Mouse (Mus musculus): ENCODE results near the gene Sept11.

Sept11 gene

DNA sequence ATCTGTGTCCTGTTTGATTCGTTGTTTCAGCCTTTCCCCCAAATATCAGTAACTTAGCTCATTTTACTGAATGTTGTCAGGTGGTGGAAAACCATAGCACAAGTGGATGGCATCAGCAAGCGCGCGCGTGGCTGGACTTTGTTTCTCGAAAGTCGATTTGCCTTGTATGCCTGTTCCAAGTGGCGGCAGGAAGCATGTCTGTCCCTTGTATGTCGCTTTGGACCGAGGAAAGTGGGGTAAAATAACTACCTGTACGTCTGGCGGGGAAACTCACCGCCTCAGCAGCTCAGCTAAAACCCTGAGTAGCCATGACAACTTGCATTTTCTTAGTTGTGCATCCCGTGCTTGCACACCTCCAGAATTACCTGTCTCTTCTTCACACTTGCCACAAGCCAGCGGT, 78.2 kb downstream of the Sept11 start:
- no peak for DNase-seq (ENCODE audit: low spot score)

DNA sequence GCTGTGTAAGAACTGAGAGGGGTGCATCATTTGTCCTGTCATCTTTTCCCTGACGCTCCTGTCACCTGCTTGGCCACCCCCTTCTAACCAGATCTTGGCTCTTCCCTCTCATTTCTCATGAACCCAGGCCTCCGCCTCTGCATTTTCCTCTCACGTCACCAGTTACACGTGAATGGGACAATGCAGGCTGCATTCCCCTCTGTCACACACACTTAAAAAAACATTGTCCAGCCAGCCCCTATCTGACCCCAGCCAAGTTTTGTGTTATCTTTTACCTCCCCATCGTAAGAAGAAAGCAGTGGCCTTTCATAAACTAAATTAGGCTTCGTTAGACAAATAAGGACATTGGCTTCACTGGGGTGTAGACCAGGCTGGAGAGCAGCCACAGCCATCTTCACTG, 79.3 kb downstream of the Sept11 start:
- no peak for DNase-seq (ENCODE audit: low spot score)

GRCm38 (mm10) chr5:93174675-93175074, 81.4 kb downstream of the Sept11 start:
- DNase-seq (ENCODE audit: low spot score), result no peak

GRCm38 (mm10) chr5:93178616-93179015, 85.4 kb downstream of the Sept11 start:
- no peak for DNase-seq (ENCODE audit: low spot score)

DNA sequence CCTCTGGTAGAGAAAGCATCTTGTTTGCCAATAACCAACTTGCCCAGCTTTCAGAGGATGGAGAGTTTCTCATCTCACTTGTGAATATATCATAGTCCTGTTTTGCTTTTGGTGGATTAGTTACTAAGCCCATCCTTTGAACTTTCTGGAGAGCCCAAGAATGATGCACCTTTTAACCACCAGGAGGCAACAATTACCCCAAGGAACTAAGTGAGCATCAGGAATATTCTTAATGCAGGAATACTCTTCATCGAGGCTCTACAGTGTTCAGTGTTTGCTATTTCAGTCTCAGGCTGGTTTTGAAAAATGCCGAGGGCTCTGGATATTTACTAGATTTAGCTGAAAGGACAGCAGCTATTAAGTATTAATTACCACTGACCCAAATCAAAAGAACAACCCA, 87.0 kb downstream of the Sept11 start:
- no peak for DNase-seq (ENCODE audit: low spot score)

DNA sequence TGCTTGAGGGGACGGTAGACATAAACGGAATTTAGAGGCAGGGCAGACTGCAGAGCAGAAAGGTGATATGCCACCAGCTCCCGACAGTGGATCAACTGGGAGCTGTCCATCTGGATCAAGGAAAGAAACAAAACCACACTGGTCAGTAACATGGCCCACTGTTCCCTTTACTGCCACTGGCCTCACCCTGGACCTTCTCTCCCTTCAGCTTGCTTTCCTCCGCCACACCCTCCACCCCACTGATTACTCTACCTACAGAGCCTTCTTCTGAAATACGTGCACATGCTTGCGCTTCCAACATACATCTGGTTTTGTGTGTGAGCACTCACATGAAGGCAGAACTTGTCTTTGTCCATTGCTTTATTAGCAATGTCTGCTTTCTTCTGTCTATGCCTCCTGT, 90.1 kb downstream of the Sept11 start:
- no peak for DNase-seq (ENCODE audit: low spot score)

DNA sequence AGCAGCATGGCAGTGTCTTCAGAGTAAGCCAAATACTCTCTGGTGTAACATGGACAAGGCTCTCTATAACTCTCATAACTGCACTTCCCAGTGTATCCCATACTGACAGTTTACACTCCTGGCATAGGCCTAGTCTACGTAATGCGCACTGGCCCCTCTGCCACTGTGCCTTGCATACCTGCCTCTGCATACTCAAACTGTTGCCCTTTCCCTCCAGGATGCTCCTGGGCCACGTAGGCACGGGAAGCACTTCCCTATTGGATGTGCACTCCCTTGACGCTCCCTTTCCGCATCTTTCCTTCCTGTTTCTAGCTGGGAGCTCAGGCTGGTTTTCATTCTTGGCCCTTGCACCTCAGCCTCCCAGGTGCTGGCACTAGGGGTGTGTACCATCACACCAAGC, 91.3 kb downstream of the Sept11 start:
- no peak for DNase-seq (ENCODE audit: low spot score)

GRCm38 (mm10) chr5:93189607-93190006, 96.4 kb downstream of the Sept11 start:
- DNase-seq (ENCODE audit: low spot score), result no peak

DNA sequence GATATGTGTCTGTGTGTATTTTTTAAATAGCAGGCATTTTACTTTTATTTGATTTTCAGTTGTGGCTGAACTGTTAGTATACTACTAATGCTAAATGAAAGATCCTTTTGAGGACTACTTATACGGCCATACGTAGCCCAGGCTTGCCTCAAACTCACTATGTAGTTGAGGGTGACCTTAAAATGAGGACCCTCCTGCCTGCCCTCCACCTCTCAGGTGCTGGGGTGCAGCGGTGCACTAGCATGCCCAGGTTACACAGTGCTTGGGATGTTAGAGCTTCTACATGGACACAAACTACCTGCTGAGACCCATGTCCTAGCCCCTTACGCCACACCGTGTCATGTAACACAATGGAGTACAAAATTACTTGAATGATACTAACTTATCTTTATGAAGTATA, 97.2 kb downstream of the Sept11 start:
- DNase-seq (ENCODE audit: low spot score), result no peak

- no peak for DNase-seq (ENCODE audit: low spot score)
Observed at GRCm38 (mm10) chr5:93198232-93198631, 105.0 kb downstream of the Sept11 start.

- DNase-seq (ENCODE audit: low spot score), result no peak
Observed at GRCm38 (mm10) chr5:93201181-93201580, 107.9 kb downstream of the Sept11 start.

DNA sequence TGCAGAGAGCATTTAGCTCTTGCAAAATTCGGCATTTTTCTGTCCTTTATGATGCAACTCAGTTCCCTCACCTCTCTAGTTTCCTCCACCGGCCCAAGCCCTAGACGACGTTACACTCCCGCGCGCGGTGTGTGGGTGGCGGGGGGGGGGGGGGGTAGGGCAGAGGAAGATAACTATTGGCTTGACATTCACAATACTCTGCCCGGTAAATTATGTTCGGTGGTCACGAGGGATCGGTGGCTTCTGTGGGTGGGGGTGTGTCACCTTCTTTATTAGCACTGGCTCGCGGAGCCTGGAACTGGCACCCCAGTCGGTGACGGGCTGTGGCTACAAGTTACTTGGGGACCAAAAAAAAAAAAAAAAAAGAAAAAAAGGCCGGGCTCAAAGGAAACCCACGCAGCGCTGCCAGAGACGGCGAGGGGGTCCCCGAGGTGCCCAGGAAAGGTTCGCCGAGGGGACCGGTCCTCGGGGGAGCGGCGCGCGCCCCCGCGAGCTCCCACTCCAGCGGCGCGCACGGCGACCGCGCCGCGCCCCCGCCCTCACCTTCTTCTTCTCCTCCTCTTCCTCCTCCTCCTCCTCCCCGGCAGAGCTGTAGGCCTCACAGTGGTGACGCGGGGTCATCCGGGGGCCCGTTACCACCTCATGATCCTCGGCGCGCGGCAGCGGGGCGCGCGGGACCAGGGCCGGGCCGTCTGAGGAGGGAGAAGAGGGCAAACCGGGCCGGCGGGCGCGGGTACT, 112.3 kb downstream of the Sept11 start:
- DNase-seq (ENCODE audit: low spot score), result peak; percentile 63

- DNase-seq (ENCODE audit: low spot score), result peak; percentile 96
Observed at GRCm38 (mm10) chr5:93206109-93207005, 113.1 kb downstream of the Sept11 start, which contains the start of the genes Ccni and 2010109A12Rik. Gene Ccni (minus strand): TSS chr5:93206495. Gene 2010109A12Rik (plus strand): TSS chr5:93206518.

GRCm38 (mm10) chr5:93207006-93207348, 113.7 kb downstream of the Sept11 start:
- DNase-seq (ENCODE audit: low spot score), result no peak

DNA sequence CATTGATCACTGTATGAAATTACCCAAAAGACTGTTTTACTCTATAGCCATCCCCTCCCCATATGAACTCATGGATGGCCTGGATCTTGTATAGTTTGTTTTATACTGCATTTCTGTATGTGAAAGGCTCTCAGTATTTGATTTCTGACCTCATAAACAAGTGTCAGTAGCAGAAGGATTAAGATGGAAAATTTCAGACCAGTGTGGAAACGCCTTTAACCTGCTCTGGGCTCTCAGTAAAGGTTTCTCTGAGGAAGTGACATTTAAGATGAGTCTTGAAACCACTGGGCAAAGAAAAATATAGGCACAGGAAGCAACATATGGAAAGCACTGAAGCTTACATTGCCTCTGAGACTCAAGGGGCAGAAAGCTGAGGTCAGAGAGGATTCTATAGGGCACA, 114.3 kb downstream of the Sept11 start:
- no peak for DNase-seq (ENCODE audit: low spot score)

DNA sequence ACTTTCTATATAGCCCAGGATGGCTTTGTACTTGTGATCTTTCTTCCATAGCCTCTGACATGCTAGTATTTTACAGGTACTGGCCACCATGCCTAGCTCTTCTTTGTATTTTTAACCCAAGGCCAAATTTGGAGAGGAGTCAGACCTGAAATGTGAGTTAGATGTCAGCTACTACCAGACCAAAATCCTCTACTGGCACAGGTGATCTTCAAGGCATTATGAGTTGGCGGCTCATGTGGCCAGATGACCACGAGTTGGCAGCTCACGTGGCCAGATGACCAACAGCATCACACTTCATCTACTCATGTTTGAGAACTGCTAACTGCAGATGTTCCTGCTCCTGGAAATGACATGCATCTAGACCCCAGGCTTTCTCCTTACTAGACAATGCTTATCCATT, 125.1 kb downstream of the Sept11 start:
- DNase-seq (ENCODE audit: low spot score), result no peak

- no peak for DNase-seq (ENCODE audit: low spot score)
Observed at GRCm38 (mm10) chr5:93221661-93222060, 128.4 kb downstream of the Sept11 start.

DNA sequence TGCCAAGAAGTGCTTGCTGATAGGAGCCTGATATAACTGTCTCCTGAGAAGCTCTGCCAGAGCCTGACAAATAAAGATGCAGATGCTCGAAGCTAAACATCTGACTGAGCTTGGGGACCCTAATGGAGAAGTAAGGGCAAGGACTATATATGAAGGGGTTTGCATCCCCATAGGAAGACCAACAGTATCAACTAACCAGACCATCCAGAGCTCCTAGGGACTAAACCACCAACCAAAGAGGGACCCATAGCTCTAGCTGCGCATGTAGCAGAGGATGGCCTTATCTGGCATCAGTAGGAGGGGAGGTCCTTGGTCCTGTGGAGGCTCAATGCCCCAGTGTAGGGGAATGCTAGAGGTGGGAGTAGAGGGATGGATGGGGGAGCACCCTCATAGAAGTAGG, 131.3 kb downstream of the Sept11 start:
- DNase-seq (ENCODE audit: low spot score), result no peak

Data from yolk sac, embryonic 10.5 days (tissue).